Mouse (Mus musculus) layer of hippocampus, adult 8-10 months (tissue): ENCODE results near the gene Iqsec1. TPM values are rescaled to one million over a fixed set of nuclear protein-coding genes. Genes with fewer than 3 reads are reported as not detected.

Source experiments
- DNase-seq, 2 experiments: peaks; one replicate each; pipeline ENCODE4 v3.0.0; 2022; ENCODE audit warnings: low spot score in 2 of 2
- total RNA-seq, 4 experiments: library from RNA; stranded (reverse); gene quantifications; 2 replicates each; pipeline ENCODE4 v1.2.4; 2022

Gene Iqsec1
- total RNA-seq, 4 experiments from 2014 or later: 262 to 273 (median 267) TPM

DNA sequence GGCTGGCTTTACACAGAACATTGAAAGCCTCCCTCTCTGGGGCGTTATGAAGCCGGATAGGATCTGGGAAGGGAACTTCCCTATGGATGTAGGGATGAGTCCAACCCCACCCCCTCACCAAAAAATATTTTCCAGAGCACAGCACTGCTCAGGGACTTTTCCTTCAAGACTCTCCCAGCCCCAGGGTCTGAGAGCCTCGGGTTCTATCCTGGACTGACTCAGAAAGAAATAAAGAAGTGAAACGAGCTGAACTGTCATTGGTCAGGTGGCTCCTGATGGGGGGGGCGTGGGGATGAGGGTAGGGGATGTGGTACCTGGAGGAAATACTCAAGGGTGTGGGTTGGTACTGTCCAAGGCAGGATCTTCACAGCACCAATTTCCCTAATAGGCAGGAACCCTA is 231.9 kb downstream of the Iqsec1 start:
- DNase-seq: no peak

DNA sequence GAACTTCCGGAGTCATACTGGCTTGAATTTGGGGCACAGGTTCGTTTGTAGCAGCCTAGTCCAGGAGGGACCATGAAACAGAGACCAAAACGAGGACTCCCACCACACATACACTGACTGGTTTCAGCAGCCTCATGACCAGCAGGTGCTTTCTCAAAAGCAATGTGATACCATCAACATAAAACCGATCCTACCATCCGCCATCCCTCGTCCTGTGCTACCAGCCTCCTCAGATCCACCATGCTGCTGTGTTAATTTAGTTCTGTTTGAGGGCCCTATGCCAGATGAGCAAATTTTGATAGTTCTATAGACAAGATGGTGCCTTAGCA is 232.9 kb downstream of the Iqsec1 start:
- no peak for DNase-seq

- DNase-seq: no peak
Observed at GRCm38 (mm10) chr6:90754927-90755612, 233.4 kb downstream of the Iqsec1 start.

DNA sequence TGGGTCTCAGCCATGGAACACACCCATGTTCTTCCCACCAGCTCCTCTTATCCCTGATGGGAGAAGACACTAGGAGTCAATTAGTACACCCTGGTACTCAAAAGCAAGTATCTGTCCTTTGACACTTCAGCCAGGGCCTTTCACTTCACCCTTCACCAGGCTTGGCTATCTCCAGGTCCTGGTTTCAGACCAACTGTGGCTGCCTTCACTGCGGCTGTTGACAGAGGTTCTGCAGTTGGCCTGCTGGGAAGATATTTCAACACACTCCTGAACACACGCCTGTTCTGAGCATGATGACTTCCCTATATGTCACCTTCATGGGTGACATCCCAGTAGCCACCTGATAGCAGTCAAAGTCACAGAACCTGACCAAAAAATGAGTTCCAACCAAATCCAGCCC is 234.4 kb downstream of the Iqsec1 start:
- DNase-seq: no peak

DNA sequence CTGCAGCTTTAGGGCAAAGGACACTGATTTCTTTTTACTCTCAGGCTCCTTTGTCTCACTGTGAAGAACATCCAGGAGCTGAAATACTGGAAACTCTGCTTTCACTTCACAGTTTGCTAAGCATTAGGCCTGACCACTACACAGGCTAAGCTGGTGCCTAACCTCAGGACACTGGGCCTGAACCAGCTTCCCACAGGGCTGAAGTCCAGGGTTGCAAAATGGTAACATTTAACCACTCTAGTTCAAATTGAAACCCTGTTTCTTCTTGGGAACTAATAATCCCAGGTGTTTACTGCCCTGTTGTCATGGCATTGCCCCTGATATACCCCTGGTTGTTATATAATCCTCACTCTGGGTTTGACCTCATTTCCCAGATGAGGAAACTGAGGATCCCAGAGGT is 234.8 kb downstream of the Iqsec1 start:
- no peak for DNase-seq

GRCm38 (mm10) chr6:90751624-90752023 is 236.9 kb downstream of the Iqsec1 start:
- no peak for DNase-seq

DNA sequence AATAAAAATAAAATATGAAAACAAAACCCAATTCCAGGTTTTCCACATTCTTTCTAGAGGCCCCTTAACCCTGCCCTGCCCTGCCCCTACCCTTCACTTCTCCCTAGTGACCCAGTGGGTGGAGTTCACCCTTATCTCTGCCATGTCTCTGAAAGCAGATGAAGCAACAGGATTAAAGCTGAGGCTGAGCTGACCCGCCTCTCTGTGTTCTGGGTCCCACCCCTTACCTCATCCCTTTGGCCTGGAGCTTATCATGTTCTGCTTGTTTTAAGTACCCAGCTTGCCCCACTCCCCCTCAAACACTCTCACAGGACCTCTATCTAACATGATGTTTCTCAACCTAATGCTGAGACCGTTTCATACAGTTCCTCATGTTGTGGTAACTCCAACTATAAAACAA is 238.4 kb downstream of the Iqsec1 start:
- no peak for DNase-seq

GRCm38 (mm10) chr6:90749414-90749937 is 239.0 kb downstream of the Iqsec1 start:
- DNase-seq: no peak

DNA sequence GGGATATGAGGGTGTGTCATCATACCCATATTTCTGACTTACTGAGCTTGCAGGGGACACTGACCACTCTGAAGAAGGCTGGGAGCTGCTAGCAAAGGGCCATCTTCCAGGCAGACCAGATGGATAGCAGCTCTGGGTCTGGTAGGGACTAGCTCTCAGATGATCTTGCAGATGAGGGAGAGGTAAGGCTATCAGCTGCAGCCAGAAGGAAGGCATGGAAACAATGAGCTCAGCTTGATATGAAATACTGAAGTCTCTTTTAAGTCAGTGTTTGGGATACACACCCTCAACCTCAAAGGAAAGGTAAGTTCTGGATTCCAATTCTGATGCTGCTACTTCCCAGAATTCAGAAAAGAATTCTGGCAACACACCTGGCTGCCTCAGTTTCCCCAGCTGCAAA is 239.5 kb downstream of the Iqsec1 start:
- DNase-seq: no peak

- DNase-seq: no peak
Observed at GRCm38 (mm10) chr6:90746331-90746864, 242.1 kb downstream of the Iqsec1 start.

- DNase-seq: no peak
Observed at GRCm38 (mm10) chr6:90745401-90746198, 242.9 kb downstream of the Iqsec1 start.

GRCm38 (mm10) chr6:90742453-90742852 is 246.0 kb downstream of the Iqsec1 start:
- DNase-seq: no peak

DNA sequence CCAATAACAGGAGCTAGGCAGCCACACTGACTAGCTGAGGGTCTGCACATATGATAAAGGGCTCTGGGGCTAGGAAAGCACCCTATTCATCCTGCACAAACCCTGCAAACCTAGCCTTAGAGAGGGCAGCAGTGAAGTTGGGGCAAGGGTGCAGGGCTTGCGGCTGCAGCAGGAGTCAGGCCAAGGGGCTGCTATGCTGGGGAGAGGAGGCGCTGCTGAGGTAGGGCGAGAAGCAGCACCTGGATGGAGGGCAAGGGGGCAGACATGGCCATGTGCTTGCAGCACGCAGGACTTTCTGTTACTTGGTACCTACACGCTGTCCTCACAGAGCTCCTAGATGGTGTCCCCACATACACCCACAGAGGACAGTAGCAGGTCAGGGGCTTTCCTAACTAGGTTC is 246.8 kb downstream of the Iqsec1 start:
- no peak for DNase-seq

DNA sequence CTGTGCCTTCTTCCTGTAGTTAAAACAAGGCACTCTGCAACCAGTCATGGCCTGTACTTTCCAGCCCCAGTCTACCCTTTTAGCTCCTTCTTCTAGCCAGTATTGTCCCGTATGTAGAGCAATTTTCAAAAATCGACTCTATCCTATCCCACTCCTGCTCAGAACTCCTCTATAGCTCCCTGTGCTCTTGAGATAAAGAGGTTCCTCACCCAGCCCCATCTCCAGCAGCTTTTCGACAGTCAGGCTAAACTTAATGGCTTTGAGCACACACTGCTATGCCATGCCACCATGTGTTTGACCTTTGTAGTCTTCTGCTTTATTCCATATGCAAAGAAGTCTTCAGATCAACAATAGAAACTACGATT is 247.4 kb downstream of the Iqsec1 start:
- DNase-seq: no peak

- no peak for DNase-seq
Observed at GRCm38 (mm10) chr6:90740348-90741055, 248.0 kb downstream of the Iqsec1 start.

GRCm38 (mm10) chr6:90737376-90737775 is 251.1 kb downstream of the Iqsec1 start:
- DNase-seq: peak; percentile 81 to 86

DNA sequence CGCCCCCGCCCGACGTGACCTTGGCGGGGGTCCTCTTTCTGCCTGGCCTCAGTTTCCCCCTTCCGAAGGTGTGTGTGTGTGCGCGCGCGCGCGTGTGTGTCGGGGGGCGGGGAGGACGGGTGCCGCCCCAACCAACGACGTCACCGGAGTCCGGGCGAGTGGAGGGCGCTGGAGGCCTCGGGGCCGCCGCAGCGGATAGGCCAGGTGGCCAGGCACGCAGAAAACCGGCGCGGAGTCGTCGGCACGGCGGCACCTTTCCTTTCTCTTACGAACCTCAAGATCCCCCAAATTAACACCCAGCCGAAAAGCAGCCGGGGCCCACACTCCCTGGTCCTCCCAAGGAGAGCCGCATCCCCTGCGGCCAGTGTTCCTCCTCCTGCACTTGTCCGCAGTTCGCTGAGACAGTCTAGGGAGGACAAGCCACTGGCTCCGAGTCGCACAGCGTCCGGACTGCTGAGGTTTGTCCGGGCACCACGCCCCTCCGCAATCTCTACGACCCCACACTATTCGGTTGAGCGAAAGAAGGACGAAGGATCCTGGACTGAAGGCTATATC is 251.7 kb downstream of the Iqsec1 start:
- no peak for DNase-seq

DNA sequence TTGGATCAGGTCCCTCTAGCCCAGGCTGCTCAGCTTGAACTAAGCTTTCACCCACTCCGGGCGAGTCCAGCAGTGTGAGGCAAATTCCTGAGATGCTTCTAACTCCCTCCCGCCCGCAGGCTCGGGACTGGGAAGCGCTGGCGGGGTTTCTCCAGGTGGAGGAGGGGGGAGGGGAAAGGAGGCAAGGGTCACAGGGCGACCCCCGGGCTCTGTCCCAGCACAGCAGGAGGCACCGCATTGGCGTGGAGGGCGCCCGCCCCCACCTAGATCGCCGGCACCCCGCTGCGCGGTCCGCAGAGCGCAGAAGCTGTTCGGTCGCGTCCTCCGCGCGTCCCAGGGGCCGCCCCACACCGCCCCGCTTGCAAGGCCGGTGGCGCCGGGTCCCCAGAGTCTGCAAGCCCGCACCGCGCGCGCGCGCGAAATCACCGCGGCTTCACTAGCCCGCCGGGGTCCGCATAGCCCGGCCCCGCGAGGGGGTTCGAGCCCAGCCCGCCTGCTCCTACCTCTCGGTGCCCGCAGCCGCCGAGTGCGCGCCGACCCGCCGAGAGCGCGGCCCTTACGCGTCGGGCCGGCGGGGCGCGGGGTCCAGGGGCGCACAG is 252.3 kb downstream of the Iqsec1 start:
- no peak for DNase-seq

GRCm38 (mm10) chr6:90735396-90736036 is 253.0 kb downstream of the Iqsec1 start:
- no peak for DNase-seq

DNA sequence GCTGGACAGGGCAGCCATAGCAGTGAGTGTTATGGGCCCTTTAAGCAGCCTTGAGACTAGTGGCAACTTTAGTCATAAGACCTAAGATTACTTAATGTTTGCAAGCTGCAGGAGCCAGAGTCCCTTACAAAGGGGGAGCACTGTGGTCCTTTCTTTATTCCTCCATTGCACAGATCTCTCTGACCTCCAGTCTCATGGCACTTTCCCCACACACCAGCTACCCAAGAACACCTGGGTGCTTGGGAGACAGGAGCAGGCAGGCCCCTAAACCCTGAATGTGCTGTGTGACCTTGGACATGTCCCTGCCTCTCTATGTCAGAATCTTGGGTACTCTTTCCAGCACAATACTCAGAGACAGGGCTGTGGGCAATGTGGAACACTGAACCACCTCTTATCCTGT is 253.7 kb downstream of the Iqsec1 start:
- no peak for DNase-seq

- no peak for DNase-seq
Observed at GRCm38 (mm10) chr6:90731327-90731726, 257.2 kb downstream of the Iqsec1 start.
